Mouse (Mus musculus) large intestine, adult 2 months (tissue): ENCODE measurements around the gene Acbd4. TPM values are rescaled to one million over a fixed set of nuclear protein-coding genes. Genes with fewer than 3 reads are reported as not detected.

Experiments used
- DNase-seq: peaks from one replicate; pipeline ENCODE4 v3.0.0-alpha.2; 2012; ENCODE audit warnings: low read depth, low spot score
- WGBS: fragments of 180-500 bp; shearing (Covaris S2); methylation state at CpG from one replicate; pipeline ENCODE4 v1.1.7; 2018; 5-methylcytosine and 5-hydroxymethylcytosine counted together
- polyA plus RNA-seq: library from polyadenylated mRNA; depleted of rRNA; stranded (reverse); fragments of >200 nt; gene quantifications from 2 replicates; pipeline ENCODE4 v1.2.3, GENCODE M21; 2012; rRNA removed

Acbd4 gene
- polyA plus RNA-seq = 71.3 and 168 TPM in 2 replicates

GRCm38 (mm10) chr11:103101481-103101865, at the start of gene Acbd4, which contains the start of gene Plcd3:
Gene Acbd4 (plus strand): TSS chr11:103101682.
Gene Plcd3 (minus strand): TSS chr11:103101658.
- WGBS = under 1% methylated on average over 34 of the region's 34 CpGs
- DNase-seq = no peak

GRCm38 (mm10) chr11:103052078-103052477, 49.4 kb upstream of the Acbd4 start:
- DNase-seq = no peak
- WGBS = 89% methylated on average over 6 of the region's 6 CpGs

GRCm38 (mm10) chr11:103053191-103054076, 48.0 kb upstream of the Acbd4 start:
- no peak for DNase-seq
- WGBS = 83% methylated on average over 18 of the region's 18 CpGs

GRCm38 (mm10) chr11:103054798-103055197, 46.7 kb upstream of the Acbd4 start:
- WGBS = 44% methylated on average over 6 of the region's 6 CpGs
- DNase-seq = peak; percentile 45

- DNase-seq = no peak
- 88% methylated on average over 7 of the region's 7 CpGs for WGBS
These were observed 44.8 kb upstream of the Acbd4 start for GRCm38 (mm10) chr11:103056636-103057035.

GRCm38 (mm10) chr11:103058499-103059085, 42.9 kb upstream of the Acbd4 start:
- WGBS = 60% methylated on average over 3 of the region's 3 CpGs
- DNase-seq = no peak

- DNase-seq = no peak
- 87% methylated on average over 14 of the region's 14 CpGs for WGBS
These were observed 35.1 kb upstream of the Acbd4 start for GRCm38 (mm10) chr11:103066191-103067050.

- WGBS = 87% methylated on average over 6 of the region's 6 CpGs
- no peak for DNase-seq
These were observed 34.5 kb upstream of the Acbd4 start for GRCm38 (mm10) chr11:103067051-103067361.

GRCm38 (mm10) chr11:103067457-103068001, 34.0 kb upstream of the Acbd4 start:
- DNase-seq = no peak
- WGBS = 49% methylated on average over 8 of the region's 8 CpGs

GRCm38 (mm10) chr11:103068272-103068671, 33.2 kb upstream of the Acbd4 start:
- no peak for DNase-seq
- WGBS = 97% methylated on average over 4 of the region's 4 CpGs

GRCm38 (mm10) chr11:103068884-103069283, 32.6 kb upstream of the Acbd4 start:
- WGBS = 90% methylated on average over 11 of the region's 11 CpGs
- DNase-seq = no peak

GRCm38 (mm10) chr11:103069731-103070130, 31.8 kb upstream of the Acbd4 start:
- no peak for DNase-seq
- 97% methylated on average over 2 of the region's 2 CpGs for WGBS

- WGBS = 90% methylated on average over 10 of the region's 10 CpGs
- DNase-seq = no peak
These were observed 31.1 kb upstream of the Acbd4 start for GRCm38 (mm10) chr11:103070322-103070880.

GRCm38 (mm10) chr11:103073671-103074070, 27.8 kb upstream of the Acbd4 start:
- DNase-seq = no peak
- WGBS = 81% methylated on average over 7 of the region's 7 CpGs

GRCm38 (mm10) chr11:103074121-103074650, 27.3 kb upstream of the Acbd4 start:
- no peak for DNase-seq
- WGBS = 85% methylated on average over 10 of the region's 10 CpGs

GRCm38 (mm10) chr11:103074796-103075323, 26.6 kb upstream of the Acbd4 start:
- WGBS = 52% methylated on average over 10 of the region's 10 CpGs
- DNase-seq = no peak

GRCm38 (mm10) chr11:103076010-103076409, 25.5 kb upstream of the Acbd4 start:
- WGBS = 86% methylated on average over 7 of the region's 7 CpGs
- no peak for DNase-seq

GRCm38 (mm10) chr11:103076581-103076980, 24.9 kb upstream of the Acbd4 start:
- 87% methylated on average over 8 of the region's 8 CpGs for WGBS

GRCm38 (mm10) chr11:103078131-103078530, 23.4 kb upstream of the Acbd4 start:
- 91% methylated on average over 11 of the region's 11 CpGs for WGBS

More at GRCm38 (mm10) chr11:103076581-103076980, 24.9 kb upstream of the Acbd4 start:
- DNase-seq = no peak

More at GRCm38 (mm10) chr11:103078131-103078530, 23.4 kb upstream of the Acbd4 start:
- no peak for DNase-seq
